Mouse (Mus musculus): ENCODE results near the gene Lactbl1.

DNA sequence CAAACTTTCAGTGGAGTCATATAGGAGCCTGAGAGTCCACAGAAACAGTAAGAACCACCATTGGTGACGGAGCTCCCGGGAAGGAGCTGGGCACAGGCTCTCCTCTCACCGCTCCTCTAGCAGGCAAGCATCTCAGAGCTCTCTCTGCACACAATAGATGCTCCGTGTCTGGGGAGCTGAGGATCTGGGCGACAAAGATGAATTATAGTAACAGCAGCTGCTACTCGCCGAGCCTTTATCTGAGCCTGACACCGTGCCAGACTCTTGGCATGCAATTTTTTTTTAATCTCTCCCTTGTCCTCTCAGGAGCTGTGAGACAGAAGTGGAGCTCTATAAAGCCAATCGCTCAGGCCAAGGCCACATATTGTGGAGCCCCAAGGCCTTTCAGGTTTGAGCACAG lies 42.6 kb downstream of the Lactbl1 start:
- TF ChIP-seq POLR2A (IDR thresholded peaks at IDR 0.05; ENCODE audit: control insufficient read depth, extremely low read depth, insufficient read depth, low read length, poor library complexity) (no peak), CTCF (IDR thresholded peaks at IDR 0.05; ENCODE audit: borderline replicate concordance, control insufficient read depth, extremely low read depth, insufficient read depth, low read length, poor library complexity) (no peak)
